Mouse (Mus musculus) v-Abl transformed pro-B cells (cell line): Measurements from ENCODE around the gene Gm10577.

Source experiments
- in situ Hi-C, 2 experiments: fragments of 400-800 bp; cut with MboI; formaldehyde crosslinking; loops; one replicate each; pipeline ENCODE4 v1.15.1; 2025; ENCODE audit not compliant: unreplicated experiment in 2 of 2

Gm10577 gene

DNA sequence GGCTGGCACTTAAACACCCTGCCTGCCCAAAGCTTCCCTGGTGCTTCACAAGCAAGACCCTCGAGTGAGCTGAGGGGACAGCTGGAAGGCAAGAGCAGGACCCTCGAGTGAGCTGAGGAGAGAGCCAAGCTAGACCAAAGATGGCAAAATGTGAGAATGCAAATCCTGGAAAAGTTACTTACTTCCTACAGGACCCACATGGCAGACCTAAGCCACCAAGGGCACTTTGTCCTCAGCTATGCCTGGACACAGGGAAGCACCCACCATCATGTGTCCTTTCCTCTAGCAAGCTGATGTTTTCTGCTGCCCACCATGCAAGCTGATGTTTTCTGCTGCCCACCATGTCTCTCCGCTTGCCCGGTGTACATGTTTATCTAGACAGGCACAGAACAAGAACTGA, at the start of gene Gm10577:
Gm10577 (minus strand) TSS at position 101 of the 400 bp plus-strand sequence.
- in situ Hi-C loops, result no loop called here

DNA sequence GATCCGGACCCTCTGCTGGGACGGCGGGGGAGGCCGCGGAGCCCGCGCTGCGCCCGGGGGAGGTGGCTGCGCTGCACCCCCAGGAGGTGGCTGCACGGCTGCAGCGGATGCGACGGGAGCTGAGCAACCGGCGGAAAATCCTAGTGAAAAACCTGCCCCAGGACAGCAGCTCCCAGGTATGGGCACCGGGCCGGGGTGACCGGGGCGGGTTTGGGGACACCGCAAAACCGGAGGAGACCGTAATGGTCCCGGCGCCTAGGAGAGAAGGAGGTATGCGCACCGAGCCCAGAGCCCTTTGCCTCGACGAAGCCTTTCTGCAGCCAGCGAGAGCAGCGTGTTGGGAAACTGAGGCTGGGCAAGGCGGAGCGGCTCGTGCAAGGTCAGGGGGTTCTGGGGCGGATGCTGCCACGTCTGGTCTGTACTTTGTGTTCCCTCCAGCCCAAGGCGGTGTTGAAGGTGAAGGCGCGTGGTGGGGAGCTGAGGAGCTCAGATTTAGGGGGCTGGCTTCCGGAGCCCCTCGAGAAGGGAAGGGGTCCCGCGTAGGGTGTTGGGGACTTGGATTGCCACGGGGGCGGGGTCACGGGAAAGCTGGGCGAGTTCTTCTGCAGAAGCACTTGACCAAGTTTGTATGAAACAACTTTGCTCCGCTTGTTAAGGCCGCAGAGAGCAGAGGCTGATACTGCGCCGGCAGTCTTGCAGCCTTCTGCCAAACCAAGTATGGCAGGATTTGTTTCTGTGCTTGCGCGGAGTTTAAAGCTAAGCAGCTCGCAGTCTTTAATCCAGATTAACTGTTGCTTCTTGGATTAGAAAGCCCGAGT, 48.9 kb upstream of the Gm10577 start:
- in situ Hi-C loops, result no loop called here

DNA sequence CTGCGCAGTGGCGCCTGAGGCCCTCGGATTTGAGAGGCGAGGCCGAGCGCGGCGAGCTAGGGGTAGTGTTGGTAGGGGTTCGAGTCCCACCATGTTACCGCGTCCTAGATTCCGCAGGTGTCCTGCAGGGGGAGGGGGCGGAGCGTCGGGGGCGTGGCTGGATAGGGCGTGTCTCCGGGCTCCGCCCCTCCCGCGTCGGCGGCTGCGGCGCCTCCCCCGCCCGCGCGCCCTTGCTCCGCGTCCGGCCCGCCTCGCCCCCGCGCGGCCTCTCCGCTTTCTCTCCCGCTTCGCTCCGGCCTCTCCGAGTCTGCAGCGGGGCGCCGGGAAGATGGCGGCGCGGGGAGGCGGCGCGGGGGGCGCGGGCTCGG, 48.3 kb upstream of the Gm10577 start, which contains the start of gene Raver2:
Raver2 (plus strand) TSS at position 198 of the 368 bp plus-strand sequence.
- in situ Hi-C loops, result no loop called here

DNA sequence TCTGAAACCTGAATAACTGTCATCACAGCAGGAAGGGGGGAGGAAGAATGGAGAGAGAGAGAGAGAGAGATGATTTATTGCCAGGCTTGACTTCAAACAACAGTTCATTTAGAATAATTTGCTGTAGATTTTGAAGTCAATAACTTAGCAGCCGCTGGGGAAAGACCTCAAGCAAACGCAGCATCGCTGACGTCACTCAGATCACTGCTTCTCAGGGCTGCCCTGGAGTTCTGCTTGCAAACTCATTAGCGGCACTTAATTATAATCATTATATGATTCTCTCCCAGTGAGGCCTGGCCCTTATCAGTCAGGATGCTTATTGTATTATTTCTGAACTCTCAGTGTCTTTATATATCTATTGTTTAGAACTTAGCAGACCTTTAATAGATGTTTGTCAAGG, 45.9 kb upstream of the Gm10577 start:
- in situ Hi-C loops, result no loop called here

DNA sequence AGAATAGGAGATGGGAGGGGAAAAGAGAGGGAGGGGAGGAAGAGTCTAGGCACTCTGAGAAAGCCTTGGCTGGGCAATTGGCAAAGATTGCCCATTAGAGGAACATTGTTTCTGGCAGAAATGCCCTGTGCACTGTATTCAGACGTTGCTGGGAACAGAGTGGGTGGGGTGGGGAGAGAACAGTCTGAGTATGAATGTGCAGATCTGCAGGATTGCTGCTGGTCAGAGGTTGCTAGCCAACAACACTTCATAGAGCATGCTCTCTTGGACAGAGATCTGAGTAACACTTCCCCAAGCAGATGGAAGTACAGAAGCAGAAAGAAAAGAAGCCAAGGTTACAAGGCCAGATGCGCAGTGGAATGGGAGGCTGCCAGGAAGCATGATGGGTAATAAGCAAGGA, 41.6 kb upstream of the Gm10577 start:
- in situ Hi-C loops, result no loop called here

DNA sequence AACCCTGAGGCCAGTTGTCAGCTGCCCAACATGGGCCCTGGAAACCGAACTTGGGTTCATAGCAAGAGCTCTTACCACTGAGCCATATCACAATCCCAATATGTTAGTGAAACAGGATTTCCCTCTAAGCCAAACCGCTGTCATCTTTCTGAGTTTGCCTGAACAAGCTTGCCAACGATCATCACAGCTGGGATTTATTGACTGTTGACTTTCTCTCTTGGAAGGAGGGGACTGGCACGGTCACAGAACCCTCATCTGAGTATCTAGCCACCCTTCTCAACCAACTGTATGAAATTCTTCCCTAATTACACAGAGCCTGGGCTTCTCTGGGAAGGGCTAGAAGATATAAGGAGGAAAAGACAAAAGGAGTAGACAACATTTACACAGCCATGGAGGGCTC, 26.1 kb upstream of the Gm10577 start:
- in situ Hi-C loops, result no loop called here

DNA sequence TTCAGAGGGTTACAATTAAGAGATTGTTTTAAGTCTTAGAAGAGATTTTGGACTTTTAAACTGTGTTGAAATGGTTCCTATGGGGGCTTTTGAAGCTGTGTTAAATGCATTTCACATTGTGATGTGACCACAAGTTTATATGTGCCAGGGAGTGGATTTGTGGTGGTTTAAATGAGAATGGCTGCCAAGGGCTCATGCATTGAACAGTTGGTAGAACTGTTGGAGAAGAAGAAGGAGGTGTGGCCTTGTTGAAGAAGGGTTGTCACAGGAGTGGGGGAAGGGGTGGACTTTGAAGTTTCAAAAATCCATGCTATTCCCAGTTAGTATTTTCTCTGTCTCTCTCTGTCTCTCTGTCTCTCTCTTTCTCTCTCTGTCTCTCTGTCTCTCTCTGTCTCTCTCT, 23.7 kb upstream of the Gm10577 start:
- in situ Hi-C loops, result no loop called here

DNA sequence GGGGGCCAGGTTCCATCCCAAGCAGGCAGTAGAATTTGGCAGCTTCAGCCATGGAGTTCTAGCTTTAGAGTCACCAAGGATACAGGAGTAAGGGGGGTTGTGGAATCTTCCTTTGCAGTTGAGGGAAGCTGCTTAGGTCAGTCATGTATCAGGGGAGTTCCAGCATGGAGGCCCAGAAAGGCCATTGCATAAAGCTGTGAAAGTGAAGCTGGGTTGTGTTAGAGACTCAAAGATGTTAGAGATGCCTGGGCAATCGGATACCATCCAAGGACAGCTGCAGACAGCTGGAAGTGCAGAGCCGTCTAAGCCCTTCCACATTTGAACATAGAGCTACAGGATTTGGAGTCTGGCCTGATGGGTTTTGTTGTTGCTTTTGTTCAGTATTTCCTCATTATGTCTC, 23.2 kb upstream of the Gm10577 start:
- in situ Hi-C loops, result no loop called here

DNA sequence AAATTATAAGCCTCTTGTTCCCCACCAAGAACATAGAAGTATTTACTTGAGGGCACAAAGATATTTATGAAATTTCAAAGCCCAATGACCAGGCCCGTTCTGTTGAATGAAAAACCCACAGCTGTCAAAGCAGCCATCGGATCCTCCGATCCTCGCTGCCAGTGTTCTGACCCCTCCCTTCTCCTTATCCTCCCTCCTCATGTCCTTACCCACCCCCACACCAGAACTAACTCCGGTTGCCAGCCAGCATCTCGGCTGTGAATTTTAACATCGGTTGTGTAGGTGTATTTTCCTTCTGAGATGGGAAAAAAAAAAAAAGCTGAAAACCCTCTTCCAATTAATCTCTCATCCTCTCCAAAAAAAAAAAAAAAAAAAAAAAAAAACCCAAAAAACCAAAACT, 16.7 kb upstream of the Gm10577 start:
- in situ Hi-C loops, result no loop called here

DNA sequence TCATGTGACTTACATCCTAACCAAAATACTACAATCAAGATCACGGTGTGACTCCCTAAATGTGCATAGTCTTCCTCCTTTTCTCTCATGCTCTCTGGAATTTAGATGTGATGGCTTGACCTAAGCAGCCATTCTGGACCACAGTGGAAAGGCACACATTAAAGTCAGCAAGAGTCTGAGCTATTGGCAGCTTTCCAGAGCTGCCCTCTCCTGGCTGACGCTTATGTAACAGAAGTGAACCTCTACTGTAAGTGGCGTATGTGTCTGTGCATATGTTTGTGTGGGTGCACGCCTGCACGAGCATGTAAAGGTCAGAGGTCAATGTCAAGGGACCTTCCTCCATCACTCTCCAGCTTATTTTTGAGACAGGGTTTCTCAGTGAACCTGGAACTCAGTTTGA, 14.6 kb upstream of the Gm10577 start:
- in situ Hi-C loops, result no loop called here

DNA sequence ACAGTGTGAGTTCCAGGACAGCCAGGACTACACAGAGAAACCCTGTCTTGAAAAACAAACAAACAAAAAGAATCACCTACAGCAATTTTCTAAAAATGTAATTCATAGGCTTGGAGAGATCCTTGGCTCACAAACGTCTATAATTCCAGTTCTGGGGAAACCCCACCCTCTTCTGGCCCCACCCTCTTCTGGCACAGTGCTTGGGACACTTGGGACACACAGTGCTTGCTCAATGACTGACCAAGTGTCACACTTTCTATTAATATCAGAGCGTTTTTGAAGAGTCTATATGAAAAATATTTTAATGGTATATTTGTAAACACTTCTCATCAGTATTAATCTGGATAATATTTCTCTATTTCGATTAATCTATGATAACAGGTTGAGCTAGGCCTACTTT, 12.6 kb upstream of the Gm10577 start:
- in situ Hi-C loops, result no loop called here

DNA sequence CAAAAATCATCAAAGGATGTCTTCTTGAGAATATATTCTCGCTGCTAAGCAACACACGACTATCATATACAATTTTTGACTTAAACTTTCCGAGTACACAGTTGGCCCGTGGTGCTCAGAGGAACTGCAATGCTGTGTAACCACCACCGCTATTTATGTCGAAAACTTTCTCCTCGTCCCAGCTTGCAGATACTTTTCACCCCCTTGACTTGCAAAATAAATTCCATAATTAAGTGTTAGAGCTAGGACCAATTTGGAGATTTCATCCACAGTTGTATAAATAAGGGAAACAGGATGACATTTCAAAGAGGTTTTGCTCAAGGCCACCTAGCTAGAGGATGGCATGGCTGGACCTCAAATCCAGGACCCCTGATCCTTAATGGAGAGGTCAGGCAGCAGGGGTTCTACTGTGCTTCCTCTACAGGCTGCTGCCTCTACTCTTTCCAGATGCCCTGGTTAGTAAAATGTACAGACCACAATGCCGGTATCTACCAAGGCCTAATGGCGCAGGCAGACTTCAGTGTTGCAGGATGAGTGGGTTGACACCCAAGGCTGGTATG, 7.4 kb upstream of the Gm10577 start:
- in situ Hi-C loops, result no loop called here

DNA sequence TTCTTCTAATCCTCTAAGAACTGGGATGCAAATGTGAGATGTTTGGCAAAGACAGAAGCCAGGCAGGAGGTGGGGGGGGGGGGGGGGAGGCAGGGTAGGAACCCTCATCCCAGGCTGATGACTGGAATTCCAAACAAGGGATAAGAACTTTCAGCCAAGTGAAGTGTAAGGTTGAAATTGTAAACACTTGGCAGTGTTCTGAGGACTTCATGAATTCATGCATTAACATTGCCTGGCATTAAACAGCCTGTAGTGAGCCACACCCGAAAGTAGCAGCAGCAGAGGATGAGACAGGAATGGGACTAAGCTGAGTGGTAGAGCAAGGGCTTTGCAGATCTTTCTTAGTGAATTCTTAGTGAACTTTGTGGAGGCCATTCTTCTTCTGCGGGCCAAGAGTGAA, 6.5 kb upstream of the Gm10577 start:
- in situ Hi-C loops, result no loop called here

DNA sequence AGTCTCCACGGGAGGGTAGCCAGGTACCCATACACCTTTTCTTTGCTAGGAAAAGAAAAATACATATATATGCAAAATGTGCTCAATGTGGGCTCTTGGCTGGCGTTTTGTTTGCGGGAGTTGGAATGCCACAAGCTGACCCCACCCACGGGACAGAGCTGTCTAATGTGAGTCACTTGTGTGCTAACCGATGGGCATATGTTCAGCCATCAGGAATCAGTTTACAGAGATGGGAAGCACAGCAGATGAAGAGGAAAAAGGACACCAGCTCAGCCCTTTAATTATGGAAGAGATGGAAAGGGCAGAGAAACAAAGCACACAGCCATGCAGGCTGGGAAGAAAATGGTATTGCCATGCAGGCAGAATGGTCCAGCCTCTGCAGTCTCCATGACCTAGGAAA, 6.1 kb upstream of the Gm10577 start:
- in situ Hi-C loops, result no loop called here

DNA sequence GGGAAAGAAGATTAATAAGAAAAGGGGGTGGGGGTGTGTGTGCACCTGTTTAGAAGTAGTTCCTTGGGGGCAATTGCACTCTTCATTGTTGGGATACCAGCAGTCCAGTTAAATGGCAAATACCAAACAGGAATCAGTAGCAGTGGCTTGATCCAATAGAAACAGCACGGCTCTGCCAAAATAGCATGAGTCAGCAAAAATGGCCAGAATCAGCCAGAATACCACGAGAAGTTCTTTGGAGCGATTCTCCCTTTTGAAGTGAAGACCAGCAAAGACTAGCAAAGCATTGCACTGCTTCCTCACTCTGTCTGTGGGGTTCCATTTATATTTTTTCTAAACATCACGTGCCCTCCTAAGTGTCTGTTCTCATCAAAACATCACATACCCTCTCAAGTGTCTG, 2.7 kb downstream of the Gm10577 start:
- in situ Hi-C loops, result no loop called here

DNA sequence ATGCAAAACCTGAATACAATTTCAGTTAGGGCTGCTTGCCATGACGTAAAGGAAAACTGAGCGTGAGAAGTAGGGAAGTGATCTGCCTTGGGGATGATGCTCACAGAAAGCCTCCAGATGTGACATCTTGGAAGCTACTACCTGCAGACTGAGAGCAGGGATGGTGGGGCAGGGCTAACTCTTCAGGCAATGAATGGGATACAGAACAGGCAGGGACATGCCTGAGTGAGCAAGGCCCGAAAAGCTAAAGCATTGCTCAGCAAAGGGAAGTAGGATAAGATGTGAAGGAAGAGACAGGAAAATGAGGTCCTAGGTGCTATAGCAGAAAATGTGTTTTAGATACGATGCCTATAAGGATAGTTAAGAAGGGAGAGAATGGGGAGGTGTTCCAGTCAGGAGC, 11.4 kb downstream of the Gm10577 start:
- in situ Hi-C loops, result no loop called here

DNA sequence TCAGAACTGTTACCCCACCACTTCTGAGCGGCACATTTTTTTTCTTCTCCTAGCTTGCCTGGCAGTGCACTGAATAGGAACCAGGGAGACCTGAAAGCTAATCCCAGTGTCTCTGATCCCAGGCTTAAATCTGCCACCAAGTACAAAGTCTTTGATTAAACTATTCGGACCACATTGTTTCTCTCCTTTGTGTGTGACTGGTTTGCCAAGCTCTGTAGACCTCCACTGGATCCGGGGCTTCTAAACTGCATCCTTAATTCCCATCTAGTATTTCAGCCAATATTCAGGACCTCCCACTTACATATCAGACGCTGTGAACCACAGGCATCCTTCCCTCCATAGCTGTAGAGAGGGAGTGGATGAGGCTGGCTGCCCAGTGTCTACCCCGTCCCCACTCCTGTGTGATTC, 12.1 kb downstream of the Gm10577 start:
- in situ Hi-C loops, result no loop called here

DNA sequence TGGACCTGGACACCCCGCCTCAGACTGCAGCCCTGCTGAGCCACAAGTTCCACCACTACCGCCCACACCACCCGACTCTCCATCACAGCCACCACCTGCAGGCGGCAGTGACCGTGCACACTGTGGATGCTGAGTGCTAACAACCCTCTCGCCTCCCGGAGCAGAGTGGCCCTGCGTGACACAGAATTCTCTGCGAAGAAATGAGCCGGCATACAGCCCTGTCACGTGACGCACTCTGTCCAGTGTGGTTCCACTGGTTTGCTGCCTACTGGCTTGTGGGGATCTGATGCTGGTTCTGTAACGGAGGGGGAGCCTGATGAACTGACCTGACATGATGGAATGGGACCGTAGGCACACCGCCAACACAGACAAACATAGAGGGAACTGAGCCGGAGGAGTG, 17.5 kb downstream of the Gm10577 start:
- in situ Hi-C loops, result no loop called here

DNA sequence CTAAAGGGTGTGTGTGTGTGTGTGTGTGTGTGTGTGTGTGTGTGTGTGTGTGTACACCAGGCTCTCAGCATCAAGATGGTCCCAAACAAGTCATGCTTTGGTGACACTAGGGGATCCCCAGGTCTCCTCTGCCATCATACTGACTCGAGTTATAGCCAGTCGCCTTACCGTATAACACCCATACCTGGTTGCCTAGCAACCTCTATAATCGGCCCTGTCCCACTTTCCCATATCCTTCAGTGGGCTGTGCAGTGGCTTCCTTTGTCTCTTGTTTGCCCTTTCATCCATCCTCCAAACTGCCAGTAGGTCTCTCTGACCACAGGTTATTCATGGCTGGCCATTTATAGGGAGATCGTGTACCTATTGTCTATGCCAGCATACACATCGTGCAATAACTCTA, 19.4 kb downstream of the Gm10577 start:
- in situ Hi-C loops, result no loop called here

DNA sequence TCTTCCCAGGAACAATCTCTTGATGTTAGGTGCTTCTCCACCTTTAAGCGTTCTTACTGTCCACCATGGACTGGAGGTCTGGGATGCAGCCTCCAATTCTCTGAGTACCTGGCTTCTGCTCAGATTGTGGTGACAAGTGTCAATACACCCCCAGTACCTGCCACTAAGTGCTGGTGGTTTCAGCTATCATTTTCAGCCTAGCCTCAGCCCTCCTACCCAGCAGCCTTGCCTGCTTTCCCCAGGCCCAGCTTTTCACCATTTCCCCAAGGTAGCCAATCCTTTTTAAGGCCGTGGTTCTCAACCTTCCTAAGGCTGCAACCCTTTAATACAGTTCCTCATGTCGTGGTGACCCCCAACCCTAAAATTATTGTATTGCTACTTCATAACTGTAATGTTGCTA, 19.9 kb downstream of the Gm10577 start:
- in situ Hi-C loops, result no loop called here

DNA sequence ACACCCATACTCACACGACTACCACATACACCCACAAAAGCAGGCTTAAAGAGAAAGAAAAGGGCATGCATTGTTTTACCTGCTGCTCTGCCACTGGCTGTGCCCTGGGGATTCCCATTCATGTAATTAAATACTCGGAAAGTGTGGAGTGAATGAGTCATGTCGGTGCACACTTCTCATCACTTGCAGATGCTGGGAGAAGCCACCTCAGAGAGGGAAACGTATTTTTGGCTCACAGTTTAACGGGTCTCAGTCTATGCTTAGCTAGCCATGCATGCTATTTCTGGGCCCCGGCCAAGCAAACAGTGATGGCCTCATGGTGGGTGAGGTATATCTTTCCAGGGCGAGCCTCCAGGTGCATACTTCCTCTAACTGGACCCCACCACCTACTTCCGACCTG, 21.6 kb downstream of the Gm10577 start:
- in situ Hi-C loops, result no loop called here

DNA sequence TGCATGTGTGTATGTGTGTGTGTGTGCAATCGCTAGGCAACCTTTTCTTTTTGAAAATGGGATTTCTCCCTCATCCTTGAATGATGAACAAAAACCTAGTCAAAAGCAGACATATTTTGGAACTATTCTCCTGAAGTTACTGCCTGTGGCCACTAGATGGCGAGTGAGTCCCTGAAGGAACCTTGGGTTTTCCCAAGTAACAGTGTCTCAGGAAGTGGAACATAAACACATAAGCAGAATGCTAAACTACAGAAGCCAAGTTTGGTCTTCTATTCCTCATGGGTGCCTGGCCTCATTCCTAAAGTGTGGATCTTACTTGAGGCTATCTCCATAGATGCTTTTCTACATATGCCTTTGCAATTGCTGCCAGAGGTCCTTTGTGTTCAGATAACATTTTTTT, 22.4 kb downstream of the Gm10577 start:
- in situ Hi-C loops, result no loop called here
